Mouse (Mus musculus) left cerebral cortex, adult 11 months (tissue): Measurements from ENCODE around the gene Lsm3.
"Not testable (repeated sequence)": the region's sequence is repeated elsewhere in the genome, so short reads cannot be mapped to it uniquely, and the experiment has no call there.

Source experiments
- DNase-seq: peaks from one replicate; pipeline ENCODE4 v3.0.0; 2022; ENCODE audit warnings: low spot score

The Lsm3 gene

DNA sequence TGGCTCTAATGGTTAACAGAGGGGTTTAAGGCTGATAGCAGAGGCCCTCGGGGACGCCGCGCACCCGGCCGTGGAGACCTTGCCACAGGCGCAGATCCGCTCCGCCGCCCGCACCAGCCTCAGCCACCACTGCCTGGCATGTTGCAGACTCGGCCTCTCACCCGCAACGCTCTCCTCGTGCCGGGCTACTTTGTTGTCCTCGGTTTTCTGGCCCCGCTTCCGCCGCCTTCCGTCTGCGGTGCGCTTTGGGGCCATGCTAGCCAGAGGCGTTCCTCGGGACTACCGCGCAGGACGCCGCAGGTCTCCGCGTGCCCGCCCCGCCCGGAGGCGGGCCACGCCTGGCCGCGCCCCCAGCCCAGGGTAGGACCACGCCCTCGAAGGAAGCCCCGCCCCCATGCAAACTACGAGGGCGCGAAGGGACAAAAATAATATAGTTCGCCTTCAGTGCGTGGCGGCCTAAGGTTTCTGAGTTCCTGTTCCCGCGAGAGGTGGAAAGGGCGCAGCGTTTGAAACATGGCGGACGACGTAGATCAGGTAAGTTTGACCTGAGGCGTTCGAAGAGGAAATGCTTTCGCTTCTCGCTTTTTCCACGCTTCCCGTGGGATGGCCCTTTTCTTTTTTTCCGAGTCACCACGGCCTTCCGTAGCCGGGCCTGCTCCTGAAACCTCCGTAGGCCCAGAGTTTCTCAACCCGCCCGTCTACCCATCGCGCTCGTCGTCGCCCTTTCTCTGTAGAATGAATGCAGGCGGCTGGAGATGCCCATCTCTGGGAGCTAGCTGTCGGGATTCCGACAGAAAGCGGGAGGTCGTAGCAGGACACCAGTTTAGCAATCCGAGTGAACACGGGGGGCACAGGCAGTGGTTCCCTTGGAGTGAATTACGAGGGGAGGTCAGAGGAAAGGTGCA, at the start of gene Lsm3, which contains the start of gene Xpc:
Gene Lsm3 (plus strand): TSS at position 384 of the 905 bp plus-strand sequence.
Gene Xpc (minus strand): TSS at position 344 of the 905 bp plus-strand sequence.
- peak; percentile 97 for DNase-seq

DNA sequence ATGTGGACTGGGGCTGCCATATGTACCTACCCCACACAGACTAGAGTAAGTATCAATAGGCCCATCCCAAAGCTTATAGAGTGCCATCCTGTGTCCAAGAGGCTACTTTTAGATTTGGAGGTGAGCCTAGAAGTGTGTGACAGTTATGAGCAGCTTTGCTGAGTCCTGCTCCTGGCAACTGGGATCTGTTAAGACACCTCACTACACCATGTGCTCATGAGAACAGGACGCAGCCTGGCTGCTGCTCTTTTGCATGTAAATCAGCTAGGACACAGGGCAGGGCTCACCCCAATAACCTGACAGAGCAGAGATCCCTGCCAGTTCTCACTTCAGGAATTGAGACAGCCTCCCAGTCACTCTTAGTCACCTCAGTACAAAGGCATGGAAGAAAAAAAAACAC, 48.6 kb upstream of the Lsm3 start:
- no peak for DNase-seq

DNA sequence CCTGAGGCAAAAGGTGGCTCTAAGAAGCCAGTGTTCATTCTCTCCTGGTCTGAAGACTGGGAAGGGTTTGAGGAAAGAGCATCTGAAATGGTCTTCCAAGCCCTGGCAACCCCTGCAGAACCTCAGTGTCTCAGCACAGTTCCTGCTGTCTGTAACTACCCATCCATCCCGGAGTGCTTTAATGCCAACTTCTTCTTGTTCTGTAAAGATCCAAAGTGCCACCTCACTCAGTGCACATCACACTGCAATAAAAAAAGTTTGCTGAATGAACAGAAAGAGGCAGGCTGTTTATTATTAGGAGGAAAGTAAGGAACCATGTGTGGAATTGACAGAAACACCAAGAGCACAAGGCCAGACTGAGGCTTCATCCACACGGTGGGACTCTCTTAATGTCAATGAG, 45.0 kb upstream of the Lsm3 start:
- DNase-seq, result no peak

DNA sequence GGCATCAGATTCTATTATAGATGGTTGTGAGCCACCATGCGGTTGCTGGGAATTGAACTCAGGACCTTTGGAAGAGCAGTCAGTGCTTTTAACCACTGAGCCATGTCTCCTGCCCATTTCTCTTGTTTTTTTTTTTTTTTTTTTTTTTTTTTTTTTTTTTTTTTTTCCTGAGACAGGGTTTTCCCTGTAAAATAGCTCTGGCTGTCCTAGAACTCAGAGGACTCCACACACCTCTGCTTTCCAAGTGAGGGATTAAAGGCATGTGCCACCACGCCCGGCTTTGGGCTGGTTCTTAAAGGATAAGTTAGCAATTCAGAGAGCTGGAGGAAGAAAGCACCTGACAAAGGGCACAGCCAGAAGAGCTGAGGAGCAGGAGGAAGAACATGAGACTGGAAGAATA, 44.3 kb upstream of the Lsm3 start:
- not testable (repeated sequence) for DNase-seq

DNA sequence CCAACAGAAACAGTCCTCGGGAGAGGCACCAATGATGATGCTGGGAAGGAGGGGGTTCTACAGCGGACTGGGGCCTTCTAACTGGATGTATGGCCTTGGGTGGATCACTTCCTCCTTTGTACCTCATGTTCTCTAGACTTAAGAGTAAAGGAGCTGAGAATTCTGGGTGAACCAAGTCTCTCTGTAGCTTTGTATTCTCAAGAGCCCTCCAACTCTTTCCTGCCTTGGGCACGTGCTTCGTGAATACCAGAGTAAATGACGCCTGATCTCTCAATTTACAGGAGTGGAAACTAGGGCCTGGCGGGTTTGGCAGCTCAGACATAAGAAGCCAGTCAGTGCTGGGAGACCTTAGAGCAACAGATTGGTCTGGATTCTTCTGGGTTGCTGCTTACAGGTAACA, 43.4 kb upstream of the Lsm3 start:
- DNase-seq, result no peak

DNA sequence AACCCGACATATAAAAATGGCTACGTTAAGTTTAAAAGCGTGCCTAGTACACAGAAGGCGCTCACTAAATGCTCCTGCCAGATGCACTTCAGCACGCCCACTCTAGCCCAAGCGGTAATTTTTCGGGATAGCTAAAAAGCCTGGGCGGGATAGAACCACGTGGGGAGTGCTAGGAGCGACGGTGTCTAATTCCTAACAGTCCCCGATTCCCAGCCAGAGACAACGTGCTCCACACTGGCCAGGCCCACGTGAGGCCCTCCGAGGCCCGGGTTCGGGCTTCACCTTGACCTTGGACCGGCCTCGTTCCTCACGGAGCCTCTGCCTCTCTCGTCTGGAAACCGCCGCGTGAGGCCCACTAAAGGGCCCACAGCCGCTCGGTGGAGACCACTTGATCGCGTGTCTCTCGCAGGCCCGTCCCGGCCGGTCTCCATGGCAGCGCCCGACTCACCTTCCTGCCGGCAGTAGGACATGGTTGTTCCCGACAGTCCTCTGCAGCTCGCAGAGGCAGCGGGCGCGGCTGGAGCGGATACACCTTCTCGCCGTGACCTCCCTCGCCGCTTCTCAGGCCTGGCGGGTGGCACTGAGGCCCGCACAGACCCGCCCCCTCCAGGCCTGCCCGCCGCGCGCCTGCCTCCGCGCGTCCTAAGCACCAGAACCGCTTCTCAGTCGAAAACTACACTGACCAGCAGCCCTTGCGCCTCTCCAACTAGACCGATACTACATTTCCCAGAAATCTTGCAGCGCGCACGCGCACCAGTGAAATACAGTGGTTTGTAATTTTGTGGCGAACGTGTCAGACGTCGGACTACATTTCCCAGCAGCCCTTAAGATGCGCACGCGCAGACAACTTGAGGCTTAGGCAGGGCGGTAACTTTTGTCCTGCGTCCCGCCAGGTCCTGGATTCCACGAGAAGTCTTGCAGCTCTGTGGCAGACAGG, 42.6 kb upstream of the Lsm3 start, which contains the start of the genes Chchd4 and Tmem43:
Gene Chchd4 (minus strand): TSS at position 679 of the 937 bp plus-strand sequence.
Gene Tmem43 (plus strand): TSS at position 836 of the 937 bp plus-strand sequence.
- DNase-seq, result peak; percentile 97

DNA sequence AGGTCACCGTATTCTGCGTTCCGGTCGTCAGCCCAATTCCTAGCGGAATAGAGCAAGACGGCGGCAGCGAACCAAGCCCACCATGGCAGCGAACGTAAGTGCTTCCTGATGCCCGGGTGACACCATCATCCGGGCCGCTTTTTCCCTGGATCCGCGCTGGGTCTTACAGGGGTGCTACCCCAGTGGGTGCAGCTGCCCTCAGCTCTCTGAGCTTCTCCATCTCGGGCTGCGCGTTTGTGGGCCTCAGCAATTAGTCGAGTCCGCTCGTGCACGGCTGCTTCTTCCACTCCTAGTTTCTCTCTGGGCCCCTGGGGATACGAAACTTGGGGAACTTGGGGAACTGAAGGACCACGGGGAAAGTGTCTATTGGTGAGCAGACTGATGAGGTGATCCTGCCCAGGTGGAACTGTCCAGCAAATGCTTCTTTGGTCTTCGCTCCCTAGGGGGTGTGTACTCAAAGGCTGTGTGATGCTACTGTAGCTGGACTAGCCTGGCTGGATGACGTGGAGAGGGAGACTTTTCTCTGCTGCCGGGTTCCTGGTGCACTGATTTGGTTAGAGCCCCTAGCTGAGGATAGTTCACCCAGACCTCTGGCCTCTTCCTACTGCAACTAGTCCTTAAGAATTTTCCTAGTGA, 41.8 kb upstream of the Lsm3 start:
- DNase-seq, result no peak

DNA sequence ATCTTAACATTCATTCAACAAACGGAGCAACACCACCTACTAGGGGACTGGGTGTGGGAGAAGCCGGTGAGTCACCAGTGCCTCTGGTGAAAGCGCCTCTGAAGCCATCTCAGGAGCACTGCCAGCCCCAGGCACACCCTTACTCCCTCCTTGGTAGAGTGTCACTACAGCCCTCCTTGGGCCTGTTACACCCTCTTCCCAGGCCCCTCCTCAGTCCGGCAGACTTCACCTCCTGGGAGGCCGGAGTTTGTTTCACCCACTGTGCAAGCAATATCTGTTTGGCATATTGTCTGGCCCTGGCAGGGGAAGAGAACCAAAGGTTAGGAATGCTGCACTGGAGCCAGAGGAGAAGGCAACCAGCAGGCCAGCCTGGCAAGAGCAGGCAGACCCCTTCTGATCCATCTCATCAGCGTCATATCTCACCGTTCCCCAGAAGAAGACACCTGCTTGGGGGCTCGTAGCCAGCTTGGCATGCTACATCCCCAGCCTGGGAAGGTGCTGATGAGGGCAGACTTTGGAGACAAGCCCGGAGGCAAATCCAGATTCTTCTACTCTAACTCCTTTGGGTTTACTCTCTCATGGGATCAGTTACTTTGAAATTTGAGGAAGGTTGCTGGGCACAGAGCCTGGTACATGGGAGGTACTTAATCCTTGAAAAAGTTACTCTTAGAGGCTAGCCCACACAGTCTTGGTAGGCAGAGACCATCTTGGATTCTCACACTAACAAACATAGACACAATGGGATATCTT, 41.1 kb upstream of the Lsm3 start:
- no peak for DNase-seq

DNA sequence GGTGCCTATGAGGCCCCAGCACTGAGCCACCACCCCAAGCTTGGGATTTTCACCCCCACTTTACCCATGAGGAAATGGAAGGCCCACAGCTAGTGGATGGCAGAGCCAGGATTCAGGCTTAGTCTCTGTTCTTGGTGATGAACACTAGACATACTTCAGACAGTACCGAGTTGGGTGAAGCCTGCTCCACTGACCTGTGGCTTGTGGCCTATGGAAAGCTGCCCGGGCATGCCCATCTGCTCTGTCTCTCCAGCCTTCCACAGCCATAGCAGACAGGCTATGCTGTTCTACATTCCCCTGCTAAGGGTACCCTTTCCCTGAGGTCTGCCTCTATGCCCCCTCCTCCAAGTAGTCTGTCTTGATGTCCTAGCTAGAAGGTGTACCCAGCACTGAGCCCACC, 39.2 kb upstream of the Lsm3 start:
- no peak for DNase-seq

DNA sequence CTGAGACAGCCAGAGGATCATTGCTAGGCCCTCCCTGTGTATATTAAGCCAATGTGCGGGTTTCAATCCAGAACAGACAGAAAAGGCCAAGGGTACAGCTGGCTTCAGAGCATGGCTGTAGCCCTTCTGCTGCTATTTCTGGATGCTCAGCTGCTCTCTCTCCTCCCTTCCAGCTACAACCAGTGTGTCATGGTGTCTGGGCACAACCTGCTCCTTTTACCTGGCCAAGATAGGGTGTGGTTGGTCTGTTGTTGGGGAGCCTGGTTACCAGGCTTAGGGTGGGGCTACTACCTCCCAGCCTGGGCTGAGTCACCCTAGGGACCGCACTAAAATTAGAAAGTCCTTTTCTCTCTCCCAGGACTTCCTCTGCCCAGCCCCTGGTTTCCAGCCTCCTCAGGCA, 32.4 kb upstream of the Lsm3 start:
- no peak for DNase-seq

DNA sequence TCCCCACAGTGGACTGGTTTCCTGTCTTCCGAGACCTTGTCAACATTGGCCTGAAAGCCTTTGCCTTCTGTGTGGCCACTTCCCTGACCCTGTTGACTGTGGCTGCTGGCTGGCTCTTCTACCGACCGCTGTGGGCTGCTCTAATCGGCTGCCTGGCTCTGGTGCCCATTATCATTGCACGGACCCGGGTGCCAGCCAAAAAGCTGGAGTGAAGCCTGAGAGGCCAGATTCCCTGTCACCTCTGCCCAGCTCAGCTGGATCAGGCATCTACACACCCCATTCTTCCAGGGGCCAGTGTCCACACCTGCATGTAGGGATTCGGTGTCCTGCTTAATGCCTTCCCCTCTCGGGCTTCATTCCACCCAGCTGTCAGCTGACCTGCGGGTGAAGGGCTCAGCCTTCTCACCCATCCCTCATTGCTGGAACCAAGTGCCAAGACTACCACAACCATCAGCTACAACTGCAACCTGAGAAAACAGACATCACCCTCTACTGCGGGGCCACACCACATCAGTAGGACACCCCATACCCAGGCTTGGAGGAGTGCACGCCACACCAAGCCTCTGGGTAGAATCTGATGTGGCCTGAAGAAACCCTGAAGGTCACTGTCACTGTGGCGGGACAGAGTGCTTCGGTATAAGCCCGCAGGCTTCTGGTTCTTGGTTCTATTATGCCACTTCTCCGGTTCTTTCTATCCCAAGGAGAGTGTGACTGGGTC, 28.8 kb upstream of the Lsm3 start:
- no peak for DNase-seq

DNA sequence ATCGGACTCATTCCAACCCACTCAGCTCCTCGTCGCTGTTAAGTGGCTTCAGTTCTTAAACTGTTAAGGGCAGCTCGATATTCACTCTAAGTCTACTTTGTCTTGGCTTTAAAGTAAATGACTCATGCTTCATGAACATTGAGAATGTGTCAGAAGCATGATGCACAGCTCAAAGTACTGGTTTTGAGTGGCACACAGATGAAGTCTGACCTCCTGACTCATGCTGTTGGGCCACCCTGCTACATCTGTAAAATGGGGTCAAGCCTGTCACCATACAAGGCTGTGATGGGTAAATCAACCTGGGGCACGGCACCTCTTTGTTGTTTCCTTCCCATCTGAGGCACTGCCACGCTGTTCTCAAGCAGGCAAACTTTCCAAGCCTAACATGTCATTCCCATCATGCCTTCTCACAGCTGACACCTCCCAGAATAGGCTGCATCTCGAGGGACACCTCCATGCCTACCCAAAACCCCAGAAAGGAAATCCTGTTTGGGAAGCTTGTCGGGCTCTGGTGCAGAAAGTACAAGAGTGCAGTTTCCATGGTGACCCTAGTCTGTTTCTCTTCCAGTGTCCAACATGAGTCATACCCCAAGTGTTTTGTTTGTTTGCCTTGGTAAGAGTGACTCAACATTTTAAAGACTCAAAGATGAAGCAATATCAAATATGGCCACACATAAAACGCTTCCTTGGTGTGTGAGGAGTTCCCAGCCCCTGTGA, 27.1 kb upstream of the Lsm3 start:
- peak; percentile 54 for DNase-seq

DNA sequence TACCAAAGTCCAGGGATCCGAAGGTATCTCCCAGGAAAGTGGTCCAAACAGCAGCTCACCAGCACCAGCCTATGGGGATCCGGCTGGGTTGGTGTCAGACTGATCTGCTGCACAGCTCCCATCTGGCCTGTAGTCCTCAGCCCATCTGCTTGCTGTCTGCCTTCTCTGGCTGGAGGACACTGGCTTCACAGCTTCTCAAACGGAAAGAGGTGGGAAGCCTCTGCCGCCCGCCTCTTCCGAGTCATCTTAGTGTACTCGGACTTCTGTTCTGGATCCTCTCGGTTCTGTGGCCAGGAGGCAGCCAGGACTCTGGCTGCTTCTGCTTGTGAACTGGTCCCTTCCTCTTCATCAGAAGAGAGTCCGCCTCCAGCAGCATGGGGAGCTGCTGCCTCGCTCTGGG, 25.9 kb upstream of the Lsm3 start:
- DNase-seq, result peak; percentile 34

DNA sequence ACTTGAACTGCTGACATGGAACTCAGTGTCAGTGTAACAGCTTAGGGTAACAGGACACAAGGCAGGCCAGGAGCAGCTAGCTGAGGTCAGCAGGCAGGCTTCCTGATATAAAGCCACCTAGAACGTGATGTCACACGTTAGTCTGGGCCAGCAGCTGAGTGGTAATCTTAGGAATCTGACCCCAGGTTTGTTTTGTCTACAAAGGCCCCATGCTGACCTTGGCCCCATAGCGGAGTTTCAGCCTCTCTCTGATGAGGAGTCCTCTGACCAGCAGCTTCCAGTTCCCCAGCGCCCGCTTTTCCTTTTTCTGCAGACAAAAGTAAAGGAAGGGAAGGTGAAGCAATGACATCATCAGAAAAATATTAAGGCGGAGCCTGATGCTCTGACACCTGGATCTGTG, 24.7 kb upstream of the Lsm3 start:
- no peak for DNase-seq

DNA sequence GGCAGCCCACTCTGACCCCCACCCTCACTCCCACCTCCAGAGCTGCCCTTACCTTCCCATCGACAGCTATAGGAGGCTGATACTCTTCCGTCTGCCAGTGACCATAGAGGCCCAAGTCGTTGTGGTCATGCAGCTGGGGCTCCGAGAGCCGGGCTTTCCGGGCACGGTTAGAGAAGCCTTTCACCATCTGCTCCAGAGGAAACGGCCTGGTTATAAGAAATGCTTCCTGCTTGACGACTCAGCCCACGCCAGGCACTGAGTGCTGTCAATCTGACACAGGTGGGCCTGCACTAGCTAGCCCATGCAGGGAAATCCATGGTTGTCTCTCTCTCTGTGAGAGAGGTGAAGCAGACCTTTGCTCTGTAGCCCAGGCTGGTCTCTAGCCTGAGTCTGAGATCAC, 22.7 kb upstream of the Lsm3 start:
- DNase-seq, result no peak

DNA sequence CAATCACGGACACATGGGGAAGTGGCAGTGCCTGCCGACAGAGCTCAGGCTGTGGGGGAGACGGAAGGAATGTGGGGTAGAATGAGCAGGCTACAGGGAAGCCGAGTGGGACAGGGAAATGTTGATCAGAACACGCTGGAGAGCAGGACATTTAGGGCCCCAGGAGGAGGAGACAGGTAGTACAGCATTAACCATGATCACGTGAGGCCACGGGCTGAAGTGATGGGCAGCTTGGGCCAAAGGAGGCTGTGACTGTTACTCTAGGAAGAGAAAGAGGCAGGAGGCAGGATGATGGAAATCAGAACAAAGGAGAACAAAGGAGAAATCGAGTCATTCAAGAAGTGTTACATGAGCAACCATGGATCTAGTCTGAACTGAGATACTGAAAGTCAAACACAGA, 21.2 kb upstream of the Lsm3 start:
- no peak for DNase-seq

DNA sequence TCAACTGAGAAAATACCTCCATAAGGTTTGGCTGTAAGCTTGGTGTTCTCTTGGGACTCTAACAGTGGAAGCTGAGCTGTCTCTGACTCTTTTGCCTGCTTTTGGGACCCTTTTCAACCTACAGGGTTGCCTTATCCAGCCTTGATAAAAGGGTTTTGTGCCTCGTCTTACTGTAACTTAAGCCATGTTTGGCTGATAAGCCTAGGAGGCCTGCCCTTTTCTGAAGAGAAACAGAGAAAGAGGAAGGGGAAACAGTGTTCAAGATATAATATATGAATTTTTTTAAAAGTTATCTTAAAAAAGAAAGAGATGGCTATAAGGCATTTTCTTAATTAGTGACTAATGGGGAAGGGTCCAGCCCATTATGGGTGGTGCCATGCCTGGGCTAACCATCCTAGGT, 12.4 kb upstream of the Lsm3 start:
- DNase-seq, result no peak

DNA sequence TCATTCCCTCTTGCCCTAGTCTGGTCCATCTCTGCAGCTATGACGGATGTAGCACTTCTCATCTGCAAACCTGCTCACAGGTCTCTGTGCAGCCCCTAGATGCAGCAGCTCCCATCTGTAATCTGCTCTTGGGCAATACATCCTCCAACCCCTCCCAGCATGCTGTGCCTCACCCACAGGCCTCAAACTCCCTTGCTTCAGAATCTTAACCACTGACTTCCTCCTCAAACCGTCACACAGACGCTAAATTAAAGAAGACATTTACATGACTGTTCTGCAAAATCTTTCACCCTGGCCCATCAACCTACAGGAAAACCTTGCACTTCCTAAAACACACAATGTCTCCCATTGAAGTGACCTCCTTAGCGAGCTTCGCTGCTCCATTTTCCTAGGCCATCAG, 9.7 kb upstream of the Lsm3 start:
- DNase-seq, result no peak

DNA sequence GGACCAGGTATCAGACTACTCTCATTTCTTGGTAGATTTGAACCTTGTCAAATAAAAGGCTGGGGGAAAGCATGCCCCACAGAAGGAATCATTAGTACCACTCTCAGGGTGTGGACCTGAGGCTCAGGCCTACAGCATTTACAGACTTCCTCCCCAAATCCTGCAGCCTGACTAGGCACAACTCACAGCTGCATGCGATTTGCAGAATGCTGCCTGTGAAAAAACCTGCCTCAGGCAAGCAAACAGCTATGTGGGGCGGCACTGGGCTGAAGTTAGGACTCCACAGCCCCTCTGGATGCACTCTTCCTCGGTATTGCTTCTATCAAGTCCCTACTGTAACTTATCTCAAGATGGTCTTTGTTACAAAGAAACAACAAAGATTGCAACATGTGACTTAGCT, 7.7 kb upstream of the Lsm3 start:
- no peak for DNase-seq

DNA sequence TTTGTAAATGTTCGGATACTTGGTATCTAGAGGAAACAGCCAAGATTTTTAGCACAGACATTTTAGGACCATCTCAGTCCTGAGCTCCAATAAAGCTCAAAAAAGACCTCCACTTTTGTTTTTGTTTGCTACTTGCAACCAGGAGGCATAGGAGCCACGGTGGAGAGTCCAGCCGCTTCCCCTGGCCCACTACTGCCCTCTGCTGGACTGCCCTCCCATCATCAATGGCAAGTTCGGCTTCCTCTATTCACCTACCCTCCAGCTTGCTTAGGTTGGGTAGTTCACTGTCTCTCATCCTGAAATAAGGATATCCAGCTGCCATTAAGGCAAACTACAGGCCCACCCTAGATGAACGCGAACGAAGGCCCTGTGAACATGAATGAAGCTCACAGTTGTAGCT, 6.4 kb upstream of the Lsm3 start:
- DNase-seq, result no peak
